Mouse (Mus musculus): ENCODE results near the gene Mtus2.

Mtus2 gene

DNA sequence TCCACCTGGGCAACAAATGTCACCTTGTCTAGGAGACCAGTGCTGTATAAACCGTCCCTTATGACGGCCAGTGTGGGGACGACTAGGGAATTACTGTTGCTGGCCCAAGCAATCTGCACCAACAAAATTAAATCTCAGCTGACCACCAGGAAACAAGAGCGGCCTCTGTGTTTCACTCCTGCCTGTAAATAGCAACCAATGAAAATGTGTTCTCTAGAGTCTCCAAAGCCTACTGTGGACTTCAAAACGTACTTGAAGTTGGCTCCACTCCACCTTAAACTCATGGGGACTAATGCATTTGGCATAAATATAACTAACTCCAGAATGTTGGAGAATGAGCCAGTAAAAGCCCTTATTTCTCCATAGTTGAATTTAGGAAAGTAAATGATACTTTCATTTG, 387.3 kb downstream of the Mtus2 start:
- no peak for DNase-seq (ENCODE audit: low spot score in 2 of 2)

DNA sequence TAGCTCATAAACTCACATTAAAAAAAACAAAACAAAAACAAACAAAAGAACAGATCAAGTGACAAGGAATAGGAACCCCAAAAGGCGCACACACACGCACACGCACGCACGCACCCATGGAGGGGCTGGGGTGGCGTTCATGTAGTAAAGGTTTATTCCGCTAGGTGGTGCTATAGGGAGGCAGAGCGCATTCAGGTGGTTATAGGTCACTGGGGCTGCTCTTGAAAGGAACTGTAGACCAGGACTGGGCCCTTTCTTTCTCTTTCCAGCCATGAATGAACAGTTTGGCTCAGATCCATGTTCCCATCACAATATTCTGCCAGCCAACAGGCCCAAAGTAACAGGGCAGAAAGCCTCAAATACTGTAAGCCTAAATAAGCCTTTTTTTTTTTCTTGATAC, 389.4 kb downstream of the Mtus2 start:
- DNase-seq (ENCODE audit: low spot score in 2 of 2), result no peak

DNA sequence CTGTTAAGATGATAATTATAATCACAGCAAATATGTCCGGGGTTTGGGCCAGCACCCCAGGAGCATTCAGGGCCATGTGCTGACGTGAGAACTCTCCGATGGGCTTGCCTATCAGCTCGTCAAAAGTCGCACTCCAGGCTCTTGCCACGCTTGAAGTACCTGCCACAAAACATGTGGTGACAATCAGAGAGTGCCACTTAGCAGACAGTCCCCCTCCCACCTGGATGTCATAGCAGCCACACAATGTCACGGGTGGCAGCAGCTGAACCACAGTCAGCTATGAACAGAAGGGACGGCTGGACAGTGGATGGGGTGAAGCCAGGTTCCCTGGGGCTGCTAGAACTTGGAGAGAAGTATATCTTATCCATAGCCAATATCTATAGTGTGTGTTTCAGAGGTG, 391.0 kb downstream of the Mtus2 start:
- no peak for DNase-seq (ENCODE audit: low spot score in 2 of 2)

DNA sequence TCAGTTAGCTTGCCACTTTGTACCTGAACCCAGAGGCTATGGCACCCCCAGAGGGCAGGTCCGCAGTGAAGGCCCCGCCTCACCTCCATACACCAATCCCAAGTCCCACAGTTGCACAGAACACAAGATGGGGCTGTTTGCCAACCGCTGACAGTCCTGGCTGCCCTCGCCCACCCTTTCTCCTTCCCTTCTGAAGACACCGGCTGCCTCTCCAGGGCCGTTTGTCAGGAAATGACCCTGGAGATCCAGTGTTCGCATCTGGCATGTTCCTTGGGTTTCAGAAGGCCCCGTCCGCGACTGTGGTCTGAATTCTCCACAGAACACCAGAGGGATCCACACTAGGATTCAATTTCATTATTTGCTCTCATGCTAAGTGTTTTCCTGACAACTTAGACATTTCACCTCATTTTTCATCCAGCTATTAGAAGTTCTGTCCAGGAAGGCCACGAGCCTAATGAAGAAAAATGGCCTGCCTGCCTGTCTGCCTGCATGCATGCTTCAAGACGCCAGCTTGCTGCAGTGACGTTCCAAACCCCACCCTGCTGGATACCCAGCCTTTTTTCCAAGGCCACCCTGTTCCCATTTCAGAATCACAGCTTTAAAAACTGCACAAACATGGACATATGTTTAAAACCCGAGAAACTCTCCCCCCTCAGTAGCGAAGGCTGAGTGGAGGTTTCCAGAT, 392.3 kb downstream of the Mtus2 start:
- DNase-seq (ENCODE audit: low spot score in 2 of 2), result no peak

DNA sequence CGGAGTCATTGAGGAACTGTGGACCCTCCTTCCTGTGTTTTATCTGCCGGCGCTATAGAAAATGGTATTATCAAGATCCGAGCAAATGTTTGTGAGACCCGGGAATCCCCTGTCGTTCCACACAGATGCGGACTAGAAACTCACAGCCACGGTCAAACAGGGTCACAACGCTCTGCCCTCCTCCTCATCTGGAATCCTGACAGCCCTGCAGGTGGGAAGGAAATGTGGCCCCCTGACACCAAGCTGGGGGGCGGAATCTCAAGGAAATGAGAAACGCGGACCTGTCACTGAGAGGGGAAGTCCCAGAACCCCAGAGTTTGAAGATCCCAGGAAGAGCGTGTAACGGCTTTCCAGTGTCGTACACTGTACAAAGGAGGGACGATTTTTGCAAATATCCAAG, 396.3 kb downstream of the Mtus2 start:
- DNase-seq (ENCODE audit: low spot score in 2 of 2), result no peak

DNA sequence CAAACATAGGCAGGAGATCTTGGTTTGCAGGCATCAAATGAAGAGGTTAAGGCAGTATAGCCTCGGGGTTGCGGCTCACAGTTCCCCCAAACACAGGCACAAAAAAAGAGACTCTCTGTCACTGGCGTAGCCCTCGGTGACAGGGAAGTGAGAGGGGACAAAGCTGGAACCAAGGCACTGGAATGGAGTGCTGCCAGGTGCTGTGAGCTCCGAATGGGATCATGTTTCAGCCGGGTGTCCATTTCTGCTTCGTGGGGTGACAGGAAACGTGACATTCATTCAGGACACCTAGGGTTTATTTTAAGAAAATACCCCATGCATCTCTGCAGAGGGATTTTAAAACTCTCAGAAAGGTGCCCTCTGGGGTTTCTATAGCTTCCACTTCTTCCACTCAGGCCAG, 397.4 kb downstream of the Mtus2 start:
- DNase-seq (ENCODE audit: low spot score in 2 of 2), result no peak

DNA sequence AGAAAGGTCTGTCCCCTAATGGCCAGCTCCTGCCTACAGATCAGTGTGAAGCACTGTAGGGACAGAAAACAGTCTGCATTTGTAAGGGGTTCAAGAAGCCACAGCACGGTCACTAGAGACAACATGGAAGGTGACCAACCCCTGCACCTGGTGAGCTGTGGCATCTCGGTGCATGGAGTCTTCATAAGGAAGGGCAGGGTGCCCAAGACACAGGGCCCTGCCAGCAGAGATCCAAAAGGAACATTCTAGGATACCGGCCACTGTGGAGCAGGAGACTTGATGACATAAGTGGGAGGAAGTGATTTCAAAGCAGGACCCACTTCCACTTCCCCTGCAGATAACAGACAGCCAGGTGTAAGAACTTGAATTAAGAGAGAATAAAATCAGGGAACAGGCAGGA, 398.7 kb downstream of the Mtus2 start:
- no peak for DNase-seq (ENCODE audit: low spot score in 2 of 2)

DNA sequence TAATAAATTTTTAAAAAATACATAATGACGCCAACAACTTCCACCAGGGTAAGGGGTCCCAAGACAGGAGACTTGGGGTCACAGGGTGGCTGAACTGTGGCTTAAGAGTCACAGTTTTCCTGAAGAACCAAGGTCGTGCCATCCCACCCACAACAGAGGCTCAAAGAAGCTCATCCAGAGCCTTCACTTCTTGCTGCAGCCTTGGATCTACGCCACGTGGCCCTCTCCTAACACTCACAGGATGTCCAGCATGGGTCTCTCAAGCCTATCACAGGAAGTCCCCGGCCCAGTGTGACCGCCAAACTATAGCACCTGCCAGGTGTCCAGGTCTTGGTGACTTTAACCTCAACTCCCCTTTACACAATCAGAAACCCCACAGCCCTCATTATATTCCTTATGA, 400.0 kb downstream of the Mtus2 start:
- DNase-seq (ENCODE audit: low spot score in 2 of 2), result no peak

DNA sequence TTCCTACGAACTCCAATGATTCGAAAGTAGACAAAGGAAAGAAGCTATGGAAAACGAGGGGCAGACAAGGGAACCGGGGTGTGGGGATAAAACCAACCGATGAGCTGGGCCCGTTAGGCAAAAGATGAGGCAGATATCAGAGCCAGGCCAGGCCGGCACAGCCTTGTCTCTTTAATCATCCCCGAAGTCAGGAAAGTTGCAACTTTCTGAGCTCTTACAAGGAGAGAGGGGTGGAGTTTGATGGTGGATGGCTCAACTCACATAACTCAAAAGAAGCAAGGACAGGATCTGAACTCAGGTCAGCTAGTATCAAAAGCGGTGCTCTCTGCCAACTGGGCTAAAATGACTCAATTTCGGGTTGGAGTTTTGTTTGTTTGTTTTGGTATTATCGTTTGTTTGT, 402.0 kb downstream of the Mtus2 start:
- DNase-seq (ENCODE audit: low spot score in 2 of 2), result no peak

DNA sequence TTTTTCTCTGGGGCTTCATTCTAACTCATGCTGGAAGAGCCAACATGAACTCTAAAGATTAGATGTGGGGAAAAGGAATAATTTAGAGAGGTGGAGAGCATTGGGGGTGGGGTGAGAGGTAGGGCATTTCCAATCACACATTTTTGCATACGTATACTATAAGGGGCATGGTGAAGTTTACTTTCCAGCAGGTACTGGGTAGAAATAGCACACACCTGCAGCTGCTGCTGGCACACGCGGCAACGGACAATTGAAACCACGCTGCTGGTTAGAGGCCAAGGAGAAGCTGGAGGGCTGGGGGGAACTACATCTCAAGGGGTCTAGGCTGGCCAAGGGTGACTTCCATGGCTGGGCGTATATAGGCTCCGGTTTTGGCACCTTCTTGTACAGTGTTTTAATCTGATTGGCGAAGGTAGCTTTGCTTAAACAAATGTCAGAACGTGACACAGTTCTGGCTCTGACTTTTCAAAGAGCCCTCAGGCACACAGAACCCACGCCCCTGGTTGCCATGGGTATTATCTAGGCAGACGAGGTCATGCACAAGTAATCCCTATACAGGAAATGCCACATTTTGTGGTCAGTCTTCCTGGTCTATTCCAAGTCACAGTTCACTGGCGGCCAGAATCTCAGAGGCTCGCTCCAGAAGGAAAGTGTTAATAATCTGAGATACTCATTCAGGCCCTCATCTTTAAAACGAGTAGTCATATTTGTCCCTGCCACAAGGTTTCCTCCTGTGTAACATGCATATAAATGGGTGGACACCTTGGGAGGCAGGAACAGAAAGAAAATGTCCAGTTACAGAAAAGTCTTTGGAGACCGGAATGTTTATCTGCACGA, 404.0 kb downstream of the Mtus2 start:
- no peak for DNase-seq (ENCODE audit: low spot score in 2 of 2)

DNA sequence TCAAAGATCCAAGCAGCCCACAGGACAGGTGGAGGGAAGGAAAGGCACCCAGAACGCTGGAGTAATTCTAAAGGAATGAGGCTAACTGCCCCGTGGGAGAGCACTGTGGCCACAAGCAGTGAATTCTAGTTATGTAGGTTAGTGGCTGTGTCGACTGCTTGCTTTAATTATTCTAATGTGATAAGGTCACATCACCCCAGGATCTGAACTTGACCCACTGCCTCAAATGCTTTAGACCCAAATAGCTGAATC, 404.6 kb downstream of the Mtus2 start:
- DNase-seq (ENCODE audit: low spot score in 2 of 2), result no peak

DNA sequence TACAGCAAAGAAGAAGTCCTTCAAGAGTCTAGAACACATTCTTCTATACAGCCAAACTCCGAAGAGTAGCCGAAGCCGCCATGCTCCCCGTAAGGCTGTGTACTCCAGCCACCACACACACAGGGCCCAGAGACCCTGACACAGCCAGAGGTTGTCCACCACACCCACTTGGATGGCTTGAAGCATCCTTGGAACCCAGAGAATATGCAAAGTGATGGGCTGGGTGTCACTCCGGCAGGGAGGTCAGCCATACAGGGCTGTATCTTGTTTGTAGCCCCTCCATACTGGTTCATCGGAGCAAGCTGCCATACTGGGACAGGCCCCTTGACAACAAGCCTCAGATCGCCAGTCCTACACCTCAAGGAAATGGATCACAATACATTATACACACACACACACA, 405.2 kb downstream of the Mtus2 start:
- DNase-seq (ENCODE audit: low spot score in 2 of 2), result no peak

DNA sequence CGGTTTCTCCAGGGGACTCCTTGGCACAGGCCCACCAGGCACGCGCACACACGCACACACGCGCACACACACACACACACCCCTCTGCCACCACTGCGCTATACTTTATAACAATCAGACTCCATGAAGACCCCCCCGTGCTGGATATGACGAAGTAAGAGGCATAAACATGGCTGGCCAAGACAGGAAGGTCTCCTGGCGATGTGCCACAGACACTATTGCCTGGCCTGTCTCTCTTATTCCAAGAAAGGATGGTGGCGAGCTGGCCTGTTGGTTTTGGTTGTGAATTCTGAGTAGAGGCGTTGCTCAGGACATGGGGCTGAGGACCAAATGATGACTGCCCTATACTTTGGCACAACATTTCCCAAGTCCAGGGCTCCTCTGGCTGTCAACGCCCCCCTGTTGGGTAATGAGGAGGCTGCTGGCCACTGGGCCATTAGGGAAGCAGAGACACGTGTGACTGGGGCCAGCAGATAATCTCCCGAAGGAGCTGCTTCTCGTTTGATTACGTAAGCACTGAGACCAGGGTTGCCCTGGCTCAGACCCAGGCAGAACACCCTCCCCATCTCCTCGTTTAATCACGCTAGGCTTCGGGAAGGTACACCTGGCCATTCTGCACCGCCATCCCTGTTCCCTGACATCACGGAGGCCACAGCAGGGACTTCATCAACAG, 406.5 kb downstream of the Mtus2 start:
- no peak for DNase-seq (ENCODE audit: low spot score in 2 of 2)

Data from spleen, postnatal 14 days (tissue).